Mouse (Mus musculus) neutrophil, adult 5-6 weeks (primary cell): ENCODE data around the gene Olfr1234. TPM values are rescaled to one million over a fixed set of nuclear protein-coding genes. Genes with fewer than 3 reads are reported as not detected.

ENCODE experiments used
- ATAC-seq: fragments of 151-379, 151-347 bp; 2 replicates; pipeline ENCODE4 v1.8.0; 2017; ENCODE audit warnings: mild to moderate bottlenecking, moderate TSS enrichment; ENCODE audit not compliant: insufficient number of reproducible peaks, poor library complexity, low FRiP score, severe bottlenecking; ENCODE audit errors: extremely low read depth
- total RNA-seq: library from RNA; stranded (forward); fragments of 200-1000 nt; gene quantifications from 2 replicates; pipeline ENCODE4 v1.2.3, GENCODE M21; 2017

Gene Olfr1234
- 0.23 TPM in 1 of 2 replicates, not detected in the other for total RNA-seq

GRCm38 (mm10) chr2:89364765-89365164 lies at the start of gene Olfr1234:
Gene Olfr1234 (minus strand): TSS chr2:89364865.
- ATAC-seq: no peak

- ATAC-seq: no peak
Observed at GRCm38 (mm10) chr2:89409576-89409975, 44.9 kb upstream of the Olfr1234 start, which contains the start of gene Olfr1238. Gene Olfr1238 (minus strand): TSS chr2:89409676.

DNA sequence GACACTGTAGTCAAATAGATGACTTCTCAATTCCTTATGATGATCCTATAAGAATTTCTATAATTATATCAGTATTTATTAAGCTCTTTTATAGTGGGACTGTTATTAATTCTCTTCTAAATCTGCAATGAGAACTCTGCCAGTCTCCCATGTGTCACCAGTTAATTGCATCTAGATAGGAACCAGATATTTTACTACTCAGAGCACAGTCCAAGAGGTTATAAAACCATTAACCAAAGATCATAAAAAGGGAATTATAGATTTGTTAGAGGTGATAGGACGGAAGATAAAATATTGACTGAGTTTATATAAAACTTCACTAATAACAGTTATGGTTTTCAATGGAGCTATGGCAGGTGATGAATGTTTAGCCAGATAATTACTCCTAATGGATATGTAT lies 36.2 kb upstream of the Olfr1234 start:
- no peak for ATAC-seq

- no peak for ATAC-seq
Observed at GRCm38 (mm10) chr2:89342298-89342697, 22.4 kb downstream of the Olfr1234 start, which contains the start of gene Olfr1233. Gene Olfr1233 (minus strand): TSS chr2:89342398.

DNA sequence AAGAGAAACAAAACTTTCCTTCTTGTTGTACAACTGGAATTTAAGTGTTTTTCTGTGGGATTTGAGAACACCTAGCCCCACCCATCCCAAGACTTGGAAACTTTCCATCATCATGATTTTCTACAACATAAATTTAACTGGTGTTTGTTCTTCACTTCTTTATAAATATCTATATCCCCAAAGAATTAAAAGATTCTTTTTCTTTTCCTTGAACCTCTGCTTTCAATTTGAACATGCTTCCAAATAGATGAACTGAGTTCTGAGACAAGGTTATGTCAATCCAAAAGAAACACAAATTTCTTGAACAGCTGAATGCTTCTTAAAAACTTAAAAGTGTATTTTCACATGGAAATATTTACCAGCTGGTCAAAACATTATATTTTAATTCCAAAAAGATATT lies 35.1 kb downstream of the Olfr1234 start, which contains the start of gene Olfr1232:
TSS of gene Olfr1232 (minus strand) at position 101 of the 400 bp plus-strand sequence.
- ATAC-seq: no peak

Other genes starting within 250 kb of the Olfr1234 start
- gene Olfr1221, start 247.6 kb downstream of the Olfr1234 start, total RNA-seq: not detected in 2 replicates
- 1.5 TPM in 1 of 2 replicates, not detected in the other for gene Olfr1222, start 231.8 kb downstream of the Olfr1234 start, total RNA-seq
- not detected in 2 replicates for gene Olfr1223, start 213.3 kb downstream of the Olfr1234 start, total RNA-seq
- not detected in 2 replicates for gene Olfr1224-ps1, start 200.8 kb downstream of the Olfr1234 start, total RNA-seq
- not detected in 2 replicates for gene Olfr1225, start 190.2 kb downstream of the Olfr1234 start, total RNA-seq
- not detected in 2 replicates for gene Olfr1226, start 164.8 kb downstream of the Olfr1234 start, total RNA-seq
- gene Olfr1228, start 110.8 kb downstream of the Olfr1234 start, total RNA-seq: not detected in 2 replicates
- gene Olfr1229, start 76.9 kb downstream of the Olfr1234 start, total RNA-seq: 0.12 TPM in 1 of 2 replicates, not detected in the other
- gene Olfr1230, start 67.6 kb downstream of the Olfr1234 start, total RNA-seq: not detected in 2 replicates
- gene Olfr1231, start 57.8 kb downstream of the Olfr1234 start, total RNA-seq: not detected in 2 replicates
- gene Olfr1232, start 35.2 kb downstream of the Olfr1234 start, total RNA-seq: 1.0 TPM in 1 of 2 replicates, not detected in the other
- gene Olfr1233, start 22.5 kb downstream of the Olfr1234 start, total RNA-seq: 0.12 TPM in 1 of 2 replicates, not detected in the other
- not detected in 2 replicates for gene Olfr1238, start 44.8 kb upstream of the Olfr1234 start, total RNA-seq
- not detected in 2 replicates for gene Olfr1239, start 55.5 kb upstream of the Olfr1234 start, total RNA-seq
- not detected in 2 replicates for gene Olfr1240, start 78.1 kb upstream of the Olfr1234 start, total RNA-seq
- not detected in 2 replicates for gene Olfr1241, start 122.3 kb upstream of the Olfr1234 start, total RNA-seq
- not detected in 2 replicates for gene Olfr1242, start 133.5 kb upstream of the Olfr1234 start, total RNA-seq
- not detected in 2 replicates for gene Olfr1243, start 166.6 kb upstream of the Olfr1234 start, total RNA-seq
- not detected in 2 replicates for gene Olfr1245, start 213.6 kb upstream of the Olfr1234 start, total RNA-seq
- gene Olfr1246, start 228.3 kb upstream of the Olfr1234 start, total RNA-seq: 0.12 and 0.35 TPM in 2 replicates
- gene Olfr1247, start 249.3 kb upstream of the Olfr1234 start, total RNA-seq: 0.12 TPM in 1 of 2 replicates, not detected in the other